Mouse (Mus musculus): ENCODE measurements around the gene Zfp74. TPM values are rescaled to one million over a fixed set of nuclear protein-coding genes. Genes with fewer than 3 reads are reported as not detected.
A peak's percentile ranks its signal among the peaks of the same experiment; 100 is the strongest.

The Zfp74 gene
- total RNA-seq (2014; fragmentation: Nextera tagmentation) (10.7 and 12.4 TPM in 2 replicates), total RNA-seq (2017) (6.9 and 9.3 TPM in 2 replicates)

DNA sequence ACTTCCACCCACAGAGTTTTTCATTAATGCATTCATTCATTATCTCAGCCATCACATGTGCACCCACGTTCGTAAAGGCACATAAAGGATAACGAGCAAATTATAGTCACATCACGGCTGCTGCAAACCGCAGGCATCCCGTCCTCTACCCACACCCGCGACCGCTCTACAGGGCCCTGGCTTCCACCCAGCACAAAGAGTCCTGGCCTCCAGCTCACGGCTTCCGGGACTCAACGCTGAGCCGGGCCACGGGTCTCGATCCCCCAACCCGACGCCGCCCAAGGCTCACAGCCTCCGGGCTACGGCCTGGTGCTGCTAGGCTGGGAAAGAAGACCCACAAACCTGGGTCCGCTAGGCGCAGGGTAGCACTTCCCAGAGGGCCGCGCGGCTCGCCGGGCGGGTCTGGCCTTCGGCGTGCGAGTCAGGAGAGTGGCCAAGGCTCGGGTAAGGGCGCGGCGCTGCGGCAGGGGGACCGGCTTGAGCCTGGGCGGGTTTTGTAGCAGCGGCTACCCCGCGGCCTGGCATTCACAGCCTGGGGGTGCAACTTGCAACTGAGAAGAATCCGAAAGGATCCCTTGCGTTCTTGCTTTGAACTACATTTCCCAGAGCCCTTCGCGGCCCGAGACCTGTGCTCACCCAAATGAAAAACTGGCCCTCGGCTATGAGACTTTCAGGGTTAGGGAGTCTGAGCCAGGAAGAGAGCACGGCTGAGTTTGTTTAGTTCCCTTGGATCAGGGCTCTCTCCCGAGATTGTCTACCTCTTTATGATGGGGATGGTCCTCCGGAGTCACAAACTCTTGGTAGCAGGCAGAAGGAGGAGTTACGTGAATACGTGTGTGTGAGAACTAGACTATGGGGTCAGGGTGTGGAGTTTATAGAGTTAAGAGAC, at the start of gene Zfp74:
TSS of gene Zfp74 (minus strand) at position 577 of the 889 bp plus-strand sequence.
- ATAC-seq (replicated peaks; ENCODE audit: poor library complexity, severe bottlenecking), result peak; percentile 80

DNA sequence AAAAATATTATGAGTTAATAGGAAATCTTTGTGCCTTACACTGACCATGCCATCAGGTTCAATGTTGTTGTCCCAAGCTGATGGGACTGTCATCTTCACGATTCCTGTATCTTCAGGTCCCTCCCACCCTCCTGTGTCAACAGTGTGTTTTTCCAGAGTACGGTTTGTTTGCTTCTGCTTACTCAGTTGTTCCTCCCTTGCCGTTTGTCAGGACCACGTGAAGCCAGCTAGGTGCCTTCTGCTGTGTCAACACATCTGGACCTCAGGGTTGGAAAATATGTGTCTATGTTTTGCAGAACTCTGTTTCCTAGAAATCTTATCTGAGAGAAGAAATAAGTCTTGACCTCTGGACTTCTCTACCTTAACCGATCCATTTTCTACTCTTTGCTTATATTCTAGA, 46.7 kb upstream of the Zfp74 start:
- no peak for ATAC-seq (replicated peaks; ENCODE audit: poor library complexity, severe bottlenecking)

DNA sequence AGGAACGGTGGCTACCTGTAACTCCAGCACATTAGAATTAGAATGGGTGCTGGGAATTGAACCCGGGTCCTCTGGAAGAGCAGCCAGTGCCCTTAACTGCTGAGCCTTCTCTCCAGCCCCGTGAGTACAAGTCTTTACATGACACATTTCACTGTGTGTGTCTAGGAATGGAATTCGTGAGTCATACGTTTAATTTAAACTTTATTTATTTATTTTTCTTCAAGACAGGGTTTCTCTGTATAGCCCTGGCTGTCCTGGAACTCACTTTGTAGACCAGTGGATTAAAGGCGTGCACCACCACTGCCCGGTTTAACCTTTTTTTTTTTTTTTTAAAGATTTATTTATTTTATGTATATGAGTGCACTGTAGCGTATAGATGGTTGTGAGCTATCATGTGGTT, 41.2 kb upstream of the Zfp74 start:
- ATAC-seq (replicated peaks; ENCODE audit: poor library complexity, severe bottlenecking), result no peak

DNA sequence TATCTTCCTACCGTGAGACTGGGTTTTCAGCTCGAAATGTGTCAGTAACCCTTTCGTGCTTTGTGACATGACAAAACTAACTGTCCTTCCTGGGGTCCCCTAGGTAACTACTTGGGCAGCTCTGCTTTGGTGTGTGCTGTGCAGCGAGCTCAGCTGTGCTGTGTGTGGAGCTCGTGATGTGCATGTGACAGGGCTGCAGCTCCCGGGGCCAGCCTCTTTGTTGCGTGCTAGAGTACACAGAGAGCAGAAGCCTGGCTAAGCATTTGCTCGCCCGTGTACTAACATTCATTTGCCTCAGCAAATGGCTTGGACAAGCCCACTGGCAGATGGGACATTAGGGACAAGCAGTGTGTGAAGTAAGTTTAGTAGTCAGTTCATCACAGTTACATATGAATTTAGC, 39.5 kb upstream of the Zfp74 start:
- no peak for ATAC-seq (replicated peaks; ENCODE audit: poor library complexity, severe bottlenecking)

DNA sequence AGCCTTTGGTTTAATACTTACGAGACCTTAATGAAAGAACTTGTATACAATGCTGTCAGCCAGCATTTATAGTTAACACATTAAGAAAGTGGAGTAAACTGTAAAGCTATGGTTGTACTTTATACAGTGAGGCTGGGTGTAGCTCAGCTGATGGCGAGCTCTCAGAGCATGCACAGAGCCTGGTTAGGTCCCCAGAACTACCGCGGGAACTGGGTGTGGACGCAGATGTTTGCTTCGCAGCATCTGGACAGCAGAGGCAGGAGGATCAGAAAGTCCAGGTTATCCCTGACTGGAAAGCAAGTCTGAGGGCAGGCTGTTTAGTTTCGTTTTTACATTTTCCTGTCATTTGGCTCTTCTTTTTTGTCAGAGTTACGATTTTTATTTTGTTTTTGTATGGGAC, 38.8 kb upstream of the Zfp74 start:
- ATAC-seq (replicated peaks; ENCODE audit: poor library complexity, severe bottlenecking), result no peak

DNA sequence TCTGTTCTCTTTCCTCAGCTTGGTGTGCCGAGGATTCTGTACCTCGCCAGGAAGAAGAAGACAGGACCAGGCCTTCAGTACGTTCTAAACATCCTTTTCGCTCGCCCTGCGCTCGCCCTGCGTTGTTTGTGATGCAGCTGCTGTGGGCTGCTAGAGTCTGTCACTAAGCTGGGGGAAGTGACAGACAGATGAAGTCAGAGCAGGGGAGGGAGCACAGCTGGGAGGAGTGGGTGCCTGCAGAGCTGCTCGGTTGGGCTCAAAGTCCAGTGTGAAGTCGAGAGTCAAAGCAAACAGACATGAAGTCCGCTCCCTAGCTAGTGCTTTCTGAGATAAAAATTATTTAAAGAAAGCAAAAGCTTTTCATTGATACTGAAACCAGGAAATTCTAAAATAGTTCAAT, 35.1 kb upstream of the Zfp74 start:
- ATAC-seq (replicated peaks; ENCODE audit: poor library complexity, severe bottlenecking), result no peak

DNA sequence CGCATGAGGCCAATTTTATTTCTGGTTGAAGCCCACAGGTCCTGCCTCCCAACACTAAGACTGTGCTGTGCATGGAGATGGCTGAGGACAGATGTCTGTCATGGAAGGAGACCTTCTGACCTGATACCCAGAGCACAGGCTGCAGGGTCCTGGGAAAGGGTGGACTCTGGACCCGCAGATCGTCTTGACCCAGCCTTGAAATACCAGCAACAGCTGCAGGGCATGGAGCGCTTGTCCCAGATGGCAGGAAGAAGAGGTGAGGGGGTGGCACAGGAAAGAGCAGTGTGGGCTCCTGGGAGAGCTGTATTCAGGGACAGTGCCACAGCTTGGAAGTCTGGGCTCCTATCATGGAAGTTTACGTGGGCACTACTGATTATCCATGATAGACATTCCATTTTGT, 33.7 kb upstream of the Zfp74 start:
- ATAC-seq (replicated peaks; ENCODE audit: poor library complexity, severe bottlenecking), result no peak

DNA sequence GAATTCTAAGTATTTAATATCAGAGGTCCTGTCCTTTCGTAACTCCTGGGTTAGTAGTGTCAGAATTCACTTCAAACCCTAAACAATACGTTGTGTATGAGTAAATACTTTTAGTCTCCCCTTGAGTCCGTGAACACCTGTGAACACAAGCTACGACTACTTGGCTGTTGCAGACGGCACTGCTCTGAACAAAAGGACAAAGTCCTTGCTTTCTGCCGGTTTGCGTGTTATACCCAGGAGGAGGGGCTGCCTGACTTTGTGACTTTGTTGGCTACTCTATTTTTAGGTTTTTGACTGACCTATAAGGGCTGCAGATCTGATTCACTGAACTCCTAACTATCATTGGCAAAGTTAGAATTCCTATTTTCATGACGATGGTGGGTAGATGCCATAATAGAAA, 32.2 kb upstream of the Zfp74 start:
- ATAC-seq (replicated peaks; ENCODE audit: poor library complexity, severe bottlenecking), result no peak

DNA sequence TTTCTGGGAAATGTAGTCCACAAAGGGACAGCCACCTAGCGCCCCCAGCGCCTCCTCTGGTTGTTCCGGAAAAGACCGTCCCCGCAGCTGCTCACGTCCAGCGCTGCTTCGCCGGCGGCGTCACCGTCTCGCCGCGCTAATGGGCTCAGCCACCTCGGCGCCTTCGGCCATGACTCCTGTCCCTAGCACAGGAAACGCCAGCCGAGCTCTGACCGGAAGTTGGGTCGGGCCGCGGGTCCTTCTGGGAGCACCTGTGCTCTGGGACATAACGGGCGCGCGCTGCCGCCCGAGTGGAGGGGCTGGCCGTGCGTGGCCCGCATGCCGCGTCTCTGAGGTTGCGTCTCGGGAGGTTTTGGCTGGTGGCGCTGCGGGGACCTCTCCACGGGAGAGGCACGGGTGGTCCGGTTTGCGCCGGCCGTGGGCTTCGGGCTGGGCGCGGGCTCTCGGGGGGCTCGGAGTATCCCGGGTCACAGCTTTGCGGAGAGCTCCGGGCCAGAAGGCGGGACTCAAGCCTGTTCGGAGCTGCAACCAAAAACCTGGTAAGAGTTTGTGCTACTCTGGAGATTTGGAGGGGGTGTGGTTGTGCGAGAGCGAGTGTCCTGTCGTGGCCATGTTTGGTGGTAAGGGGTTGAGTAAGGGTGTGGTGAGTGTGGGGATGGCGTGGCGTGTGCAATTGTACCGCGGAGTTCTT, 29.9 kb upstream of the Zfp74 start, which contains the start of gene Zfp568:
TSS of gene Zfp568 (plus strand) at position 266 of the 691 bp plus-strand sequence.
- peak; percentile 91 for ATAC-seq (replicated peaks; ENCODE audit: poor library complexity, severe bottlenecking)

DNA sequence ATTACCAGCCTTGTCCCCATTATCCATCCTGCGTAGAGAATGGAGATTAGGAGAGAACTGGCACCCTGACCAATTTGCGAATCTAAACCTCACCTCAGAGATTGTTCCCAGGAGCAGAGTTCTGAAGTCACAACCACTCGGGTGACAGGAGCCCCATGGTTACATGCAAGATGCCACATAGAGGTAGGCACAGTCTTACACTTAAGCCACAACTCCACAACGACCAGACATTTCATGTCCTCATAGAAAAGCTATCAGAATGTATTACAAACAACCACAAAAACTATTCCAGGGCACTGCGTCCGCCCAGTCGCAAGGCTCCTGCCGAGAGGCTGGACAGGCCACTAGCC, 29.4 kb upstream of the Zfp74 start:
- ATAC-seq (replicated peaks; ENCODE audit: poor library complexity, severe bottlenecking), result no peak

DNA sequence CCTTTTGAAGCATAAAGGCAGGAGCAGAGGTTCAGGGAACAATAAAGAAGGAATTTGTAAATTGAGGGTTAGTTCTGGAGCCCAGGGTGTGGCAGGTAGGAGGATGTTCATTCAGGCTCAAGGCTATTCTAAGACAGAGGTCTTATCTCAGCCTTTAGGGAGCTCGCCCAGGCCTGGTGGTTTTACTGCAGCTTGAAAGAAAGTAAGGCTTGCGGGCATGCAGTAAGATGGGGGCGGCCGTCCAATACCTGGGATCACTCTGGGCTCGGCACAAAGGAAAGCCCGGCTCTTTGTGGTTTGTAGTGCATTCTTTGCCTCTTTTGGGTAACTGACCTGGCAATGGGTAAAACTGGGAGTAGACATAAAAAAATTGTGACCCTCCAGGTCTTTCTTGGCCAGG, 29.0 kb upstream of the Zfp74 start:
- no peak for ATAC-seq (replicated peaks; ENCODE audit: poor library complexity, severe bottlenecking)

DNA sequence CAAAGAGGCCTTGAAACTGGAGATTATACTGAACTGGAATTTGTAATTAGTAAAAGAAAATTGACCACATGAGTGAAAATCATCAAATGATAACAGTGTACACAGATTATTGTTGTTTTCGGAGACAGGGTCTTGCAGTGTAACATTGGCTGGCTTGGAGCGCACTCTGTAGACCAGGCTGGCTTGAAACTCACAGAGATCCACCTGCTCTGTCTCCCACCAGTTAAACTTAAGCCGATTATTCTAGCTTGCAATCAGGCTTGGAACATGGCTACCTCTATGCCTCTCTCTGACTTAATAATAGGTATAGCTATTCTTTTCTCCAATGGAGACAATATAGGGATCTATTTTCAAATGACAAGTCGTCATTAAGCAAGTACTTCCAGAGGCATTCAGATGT, 28.5 kb upstream of the Zfp74 start:
- ATAC-seq (replicated peaks; ENCODE audit: poor library complexity, severe bottlenecking), result no peak

DNA sequence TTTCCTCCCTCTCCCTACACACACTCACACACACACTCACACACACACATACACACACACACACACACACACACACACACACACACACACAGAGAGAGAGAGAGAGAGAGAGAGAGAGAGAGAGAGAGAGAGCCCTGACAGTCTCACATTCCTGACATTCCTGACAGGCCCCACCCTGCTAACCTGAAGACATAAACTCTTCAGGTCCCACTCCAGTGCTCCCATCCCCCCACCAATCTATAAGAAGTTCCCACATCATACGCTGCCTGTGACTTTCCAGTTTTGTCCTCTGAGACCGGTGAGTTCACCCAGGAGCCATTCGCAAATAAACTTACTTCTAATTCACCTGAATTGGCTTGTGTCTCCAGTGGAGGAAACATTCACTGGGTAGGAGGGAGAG, 28.0 kb upstream of the Zfp74 start:
- no peak for ATAC-seq (replicated peaks; ENCODE audit: poor library complexity, severe bottlenecking)

DNA sequence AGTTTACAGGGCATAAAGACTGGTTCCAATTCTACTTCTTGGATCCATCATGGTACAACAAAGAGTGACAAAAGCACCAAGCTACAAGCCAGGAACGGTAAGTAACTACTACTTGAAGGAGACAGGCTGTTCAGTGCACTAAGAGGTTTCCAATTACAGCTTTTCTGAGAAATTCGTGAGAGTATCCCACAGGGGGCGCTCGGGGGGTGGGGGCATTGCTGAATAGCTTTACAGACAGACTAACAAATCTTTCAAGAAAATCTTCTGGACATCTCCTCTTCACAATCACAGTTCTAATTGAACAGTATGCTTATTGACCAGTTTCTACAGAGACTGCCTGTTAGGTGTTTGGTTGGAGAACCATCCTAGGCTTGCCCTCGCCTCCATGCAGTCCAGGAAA, 27.6 kb upstream of the Zfp74 start:
- no peak for ATAC-seq (replicated peaks; ENCODE audit: poor library complexity, severe bottlenecking)

DNA sequence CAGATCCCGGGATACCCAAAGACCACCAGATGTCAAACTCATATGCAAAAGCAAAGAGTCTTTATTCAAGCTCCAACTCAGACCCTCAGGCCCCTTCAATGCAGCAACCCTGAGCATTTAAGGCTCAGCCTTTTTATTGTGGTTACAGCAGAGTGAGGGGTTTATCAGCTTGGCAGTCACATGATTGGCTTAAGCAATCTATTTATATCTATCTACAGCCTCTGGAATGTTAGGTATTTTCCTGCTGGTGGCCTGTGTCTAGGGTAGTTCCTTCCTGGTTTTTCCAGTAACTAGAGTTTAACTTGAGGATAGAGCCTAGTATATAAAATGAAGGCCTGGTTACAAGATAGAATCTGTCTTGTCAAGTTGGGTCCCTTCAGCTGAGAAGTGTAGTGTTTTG, 26.9 kb upstream of the Zfp74 start:
- ATAC-seq (replicated peaks; ENCODE audit: poor library complexity, severe bottlenecking), result no peak

DNA sequence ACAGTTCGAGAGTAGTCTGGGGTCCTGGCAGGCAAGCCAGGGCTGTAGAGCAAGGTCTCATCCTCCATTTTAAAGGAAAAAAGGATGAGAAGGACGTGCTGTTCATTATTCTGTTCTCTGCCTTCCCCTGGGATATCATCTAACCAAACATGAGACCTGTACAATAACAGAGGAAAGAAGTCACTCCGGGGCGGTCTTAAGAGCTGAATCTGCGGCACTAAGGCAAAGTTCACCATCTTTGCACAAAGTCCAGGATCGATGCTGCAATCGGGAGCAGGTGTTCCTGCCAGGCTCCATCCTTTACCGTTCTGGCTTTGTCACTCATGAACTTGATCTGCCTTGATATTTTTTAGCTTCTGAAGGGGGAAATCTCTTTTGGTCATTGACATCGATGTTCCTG, 16.8 kb upstream of the Zfp74 start:
- no peak for ATAC-seq (replicated peaks; ENCODE audit: poor library complexity, severe bottlenecking)

DNA sequence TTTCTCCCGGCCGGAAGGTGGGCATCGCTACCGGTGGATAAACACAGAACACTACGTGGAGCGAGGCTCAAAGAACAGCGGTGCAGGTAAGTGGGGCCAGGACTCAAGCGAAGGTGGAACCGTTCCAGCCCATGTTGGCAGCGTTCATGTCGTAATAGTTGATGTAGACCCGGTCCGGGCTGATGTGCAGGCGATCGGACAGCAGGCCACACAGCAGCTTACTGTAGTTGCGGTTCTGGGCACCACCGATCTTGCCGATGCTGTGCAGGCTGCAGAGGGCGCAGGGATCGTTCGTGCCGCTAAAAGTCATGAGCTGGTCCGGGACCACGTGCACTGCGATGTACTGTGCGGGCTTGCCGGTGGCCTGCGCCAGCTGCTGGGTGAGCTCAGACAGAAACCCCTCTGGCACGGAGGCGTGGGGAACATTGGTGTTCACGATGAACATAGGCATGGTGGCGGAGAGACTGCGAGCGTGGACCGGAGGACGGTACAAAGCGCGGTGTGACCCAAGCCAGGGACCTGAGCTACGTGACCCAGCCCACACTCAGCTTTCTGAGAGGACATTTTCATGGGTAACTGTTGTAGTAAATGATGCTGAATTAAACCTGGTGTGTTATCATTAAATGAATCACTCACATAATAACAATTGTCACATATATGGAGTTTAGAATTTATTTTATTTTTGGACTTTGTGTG, 11.4 kb upstream of the Zfp74 start:
- peak; percentile 76 for ATAC-seq (replicated peaks; ENCODE audit: poor library complexity, severe bottlenecking)

DNA sequence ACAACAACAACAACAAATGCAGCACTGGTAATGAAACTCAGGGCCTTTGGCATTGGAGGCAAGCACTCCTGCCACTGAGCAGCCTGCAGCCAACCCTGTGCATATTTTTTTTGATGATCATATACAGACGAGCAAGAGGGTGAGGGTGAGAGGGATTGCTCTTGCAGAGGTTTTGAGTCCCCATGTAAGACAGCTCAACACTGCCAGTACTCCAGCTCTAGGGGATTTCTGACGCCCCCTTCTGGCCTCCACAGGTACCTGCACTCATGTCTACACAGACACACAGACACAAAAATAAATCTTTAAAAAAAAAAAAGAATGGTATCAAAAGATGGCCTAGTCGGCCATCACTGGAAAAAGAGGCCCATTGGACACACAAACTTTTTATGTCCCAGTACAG, 5.1 kb upstream of the Zfp74 start:
- no peak for ATAC-seq (replicated peaks; ENCODE audit: poor library complexity, severe bottlenecking)

DNA sequence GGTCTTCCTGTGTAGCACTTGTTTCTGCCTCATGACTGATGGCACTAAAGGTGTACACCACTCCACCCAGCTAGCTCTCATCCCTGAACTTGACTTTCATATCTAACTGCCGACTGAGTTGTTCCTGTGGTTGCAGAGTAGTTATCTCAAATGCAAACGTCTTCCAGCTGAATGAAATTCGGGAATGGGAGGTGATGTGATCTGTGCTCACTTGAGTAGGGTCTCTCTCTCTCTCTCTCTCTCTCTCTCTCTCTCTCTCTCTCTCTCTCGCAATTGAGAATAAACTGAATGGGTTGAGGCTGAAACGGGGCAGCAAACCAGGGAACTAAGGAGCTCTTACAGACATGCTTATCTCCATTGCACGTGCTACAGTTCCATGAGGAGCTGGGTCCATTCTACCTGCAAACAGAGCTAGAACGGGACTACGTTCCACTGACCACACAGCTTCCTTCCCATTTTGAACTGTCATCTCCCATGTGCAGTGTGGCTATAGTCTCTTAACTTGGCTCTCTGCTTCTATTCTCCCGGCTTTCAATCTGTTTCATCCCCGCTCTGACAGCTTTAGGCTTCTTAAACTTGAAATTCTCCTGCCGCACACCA, 4.3 kb upstream of the Zfp74 start:
- no peak for ATAC-seq (replicated peaks; ENCODE audit: poor library complexity, severe bottlenecking)

DNA sequence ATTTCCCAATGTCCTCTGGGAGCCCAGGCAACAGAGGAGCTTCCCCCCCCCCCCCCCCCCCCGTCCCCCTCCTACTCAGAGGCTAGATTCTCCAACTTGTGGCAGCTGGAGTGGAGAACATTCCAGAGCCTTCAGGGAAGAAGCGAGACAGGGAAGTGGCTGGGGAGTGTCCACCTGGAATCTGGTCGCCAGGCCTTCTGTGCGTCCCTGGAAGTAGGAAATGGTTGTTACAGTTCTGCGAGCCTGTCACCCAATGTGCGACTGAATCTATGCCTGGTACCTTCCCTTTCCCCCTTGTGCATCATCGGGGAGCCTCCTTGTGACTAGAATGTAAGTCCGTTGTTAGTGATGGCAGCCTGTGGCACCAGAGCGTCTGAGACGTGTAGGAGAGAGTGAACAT, 2.4 kb upstream of the Zfp74 start:
- ATAC-seq (replicated peaks; ENCODE audit: poor library complexity, severe bottlenecking), result no peak

DNA sequence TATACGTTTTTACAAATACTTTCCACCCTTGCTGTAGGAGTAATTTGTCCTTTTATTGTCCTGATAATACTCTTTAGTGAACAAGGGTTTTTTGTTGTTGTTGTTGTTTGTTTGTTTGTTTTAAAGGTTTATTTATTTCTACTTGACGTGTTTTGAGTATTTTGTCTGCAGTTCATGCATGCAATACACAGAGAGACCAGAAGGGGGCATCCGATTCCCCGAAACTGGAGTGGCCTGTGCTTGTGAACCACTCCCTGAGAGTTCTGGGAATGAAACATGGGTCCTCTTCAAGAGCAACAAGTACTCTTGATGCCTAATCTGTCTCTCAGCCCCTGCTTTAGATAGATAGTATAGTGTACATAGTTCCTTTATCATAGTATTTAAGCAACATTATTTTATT, 842 bp upstream of the Zfp74 start:
- 0 out of 2 replicates have a peak, but pooled peaks have one; percentile 36 for ATAC-seq (replicated peaks; ENCODE audit: poor library complexity, severe bottlenecking)
